Mouse (Mus musculus): ENCODE measurements around the gene Gm21964. TPM values are rescaled to one million over a fixed set of nuclear protein-coding genes. Genes with fewer than 3 reads are reported as not detected.

The Gm21964 gene
- not detected for polyA plus RNA-seq (2017; shearing (Covaris generic))

DNA sequence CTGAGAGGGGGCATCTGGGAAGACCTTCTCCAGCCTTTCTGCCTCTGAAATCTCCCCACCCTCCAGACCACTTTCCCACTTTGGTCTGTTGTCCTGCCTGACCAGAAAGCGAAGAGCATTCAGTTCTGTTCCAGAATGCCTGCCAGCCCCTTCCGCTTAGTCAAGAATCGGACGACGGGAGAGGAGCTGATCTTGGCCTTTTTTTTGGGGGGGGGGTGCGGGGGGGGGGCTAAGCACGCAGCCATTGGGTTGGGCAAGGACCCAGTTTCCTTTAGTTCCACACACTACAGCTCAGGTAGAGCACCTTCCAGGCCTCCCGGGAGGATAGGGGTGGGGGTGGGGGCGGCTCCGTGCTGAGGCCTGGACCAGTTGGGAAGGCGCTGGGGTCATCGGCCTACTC, at the start of gene Gm21964:
TSS of gene Gm21964 (plus strand) at position 301 of the 400 bp plus-strand sequence.

DNA sequence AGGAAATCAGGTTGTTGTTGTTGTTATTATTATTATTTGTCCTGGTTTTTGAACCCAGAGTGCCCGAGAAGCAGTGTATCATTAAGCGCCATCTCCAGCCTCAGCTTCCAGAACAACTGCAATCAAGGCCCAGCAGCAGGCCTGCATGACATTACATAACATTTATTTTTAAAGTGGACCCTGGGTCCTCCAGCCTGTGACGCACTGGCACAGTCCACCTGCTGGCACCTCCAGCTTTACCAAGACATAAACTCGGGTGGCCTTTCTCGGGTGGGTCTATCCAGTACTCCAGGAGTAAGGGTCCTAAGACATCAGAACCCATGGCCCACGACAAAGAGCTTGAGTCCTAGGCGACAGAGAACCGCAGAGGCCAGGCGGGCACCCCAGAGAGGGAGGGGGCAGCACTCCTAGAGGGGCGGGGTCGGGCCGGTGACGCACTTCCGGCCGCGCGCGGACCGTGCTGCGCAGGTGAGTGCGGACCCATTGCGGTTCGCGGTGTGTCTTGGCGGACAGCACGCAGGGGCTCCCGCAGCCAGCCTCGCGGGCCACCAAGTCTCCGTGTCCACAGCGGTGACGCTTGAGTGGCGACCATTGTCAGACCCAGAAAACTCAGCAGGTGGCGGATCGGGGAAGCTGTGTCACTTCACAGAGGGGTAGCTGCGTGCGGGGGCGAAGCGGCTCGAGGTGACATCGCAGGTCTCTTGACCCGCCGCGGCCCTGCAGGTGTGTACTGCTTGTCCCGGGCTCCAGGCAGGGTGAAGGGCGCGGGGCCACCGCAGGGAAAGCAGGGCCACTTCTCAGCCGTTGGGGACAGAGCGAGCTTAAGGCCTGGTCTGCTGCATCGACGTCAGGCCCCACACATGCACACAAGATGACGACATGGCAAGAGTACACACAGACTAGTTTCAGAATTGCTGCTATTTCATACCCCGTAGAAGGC, 21.5 kb upstream of the Gm21964 start, which contains the start of gene Zfp612:
TSS of gene Zfp612 (plus strand) at position 465 of the 940 bp plus-strand sequence.

DNA sequence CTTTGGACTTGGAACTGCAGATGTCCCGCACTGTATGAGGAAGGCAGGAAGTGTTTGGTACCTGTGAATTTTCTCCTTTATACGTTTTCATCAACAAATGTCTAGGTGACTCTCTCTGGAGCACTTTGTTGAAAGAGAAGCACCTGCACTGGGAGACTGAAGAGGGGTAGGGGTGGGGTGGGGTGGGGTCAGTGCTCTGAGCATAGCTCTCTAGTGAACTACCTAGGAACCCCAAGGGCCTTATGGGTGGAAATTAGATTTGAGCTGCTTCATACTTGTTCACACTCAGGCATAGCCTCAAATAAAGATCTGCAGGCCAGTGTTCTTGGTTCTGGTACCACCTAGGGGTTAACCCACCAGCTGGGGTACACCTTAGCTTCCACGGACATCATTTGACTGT, 1.6 kb downstream of the Gm21964 start, which contains the start of gene Gm17720:
TSS of gene Gm17720 (minus strand) at position 101 of the 400 bp plus-strand sequence.

Other genes starting within 250 kb of the Gm21964 start
- gene Phlpp2, start 232.7 kb upstream of the Gm21964 start, polyA plus RNA-seq (2017; shearing (Covaris generic)): 0.86 TPM
- gene Marveld3, start 139.0 kb upstream of the Gm21964 start, polyA plus RNA-seq (2017; shearing (Covaris generic)): not detected
- not detected for gene Tat, start 110.8 kb upstream of the Gm21964 start, polyA plus RNA-seq (2017; shearing (Covaris generic))
- not detected for gene Chst4, start 61.5 kb upstream of the Gm21964 start, polyA plus RNA-seq (2017; shearing (Covaris generic))
- gene Zfp612, start 21.5 kb upstream of the Gm21964 start, polyA plus RNA-seq (2017; shearing (Covaris generic)): 1.5 TPM
- gene Gm17720, start 1.5 kb downstream of the Gm21964 start, polyA plus RNA-seq (2017; shearing (Covaris generic)): not detected
- not detected for gene Calb2, start 67.0 kb downstream of the Gm21964 start, polyA plus RNA-seq (2017; shearing (Covaris generic))
- 5.2 TPM for gene Cmtr2, start 114.5 kb downstream of the Gm21964 start, polyA plus RNA-seq (2017; shearing (Covaris generic))
- gene Hydin, start 165.8 kb downstream of the Gm21964 start, polyA plus RNA-seq (2017; shearing (Covaris generic)): not detected